Comparison of ENCODE assay signal across 22 mouse cellular contexts in the genomic region with DNA sequence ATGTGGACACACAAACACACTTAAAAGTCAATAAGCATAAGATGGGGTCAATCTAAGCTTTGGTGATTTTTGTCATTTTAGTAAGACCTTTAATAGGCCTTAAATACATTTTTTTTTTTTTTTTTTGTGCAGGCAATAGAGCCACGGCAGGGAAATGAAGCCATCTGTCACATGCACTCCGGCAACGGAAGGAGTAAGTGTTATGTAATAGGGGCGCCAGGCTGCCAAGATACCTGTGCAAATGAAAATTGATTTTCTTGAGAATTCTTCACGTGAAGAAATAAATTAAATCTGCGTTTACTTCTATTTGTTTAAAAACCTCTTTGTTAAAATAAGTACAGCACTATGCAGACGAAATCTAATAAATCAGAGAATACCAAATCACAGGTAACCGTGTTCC. TPM values are rescaled to one million over a fixed set of nuclear protein-coding genes. Genes with fewer than 3 reads are reported as not detected.
DNase-seq lines count a peak whose midpoint lies in the region; ATAC-seq and TF ChIP-seq lines count a peak whose summit lies in the region.
"Had no signal": no experiment of that assay in that cellular context is flagged by ENCODE, and none has a peak within 500 bp of the region (broad histone marks: within the 10 kb centered on the region; RNA-seq: fewer than 3 reads in every experiment).

No protein-coding gene starts in this region.

- H3K9me3 ChIP-seq in hindbrain, postnatal 0 days (ENCODE audit: low read length): no peaks in the 10 kb centered on the region
- H3K9me3 ChIP-seq: intestine, embryonic 15.5 days had no signal

- ATAC-seq in cerebellum, adult (ENCODE audit: insufficient number of reproducible peaks, low FRiP score, low TSS enrichment): no peak
- no peak for ATAC-seq in hindbrain, postnatal 0 days
- ATAC-seq: activated CD4-positive, CD25-positive, alpha-beta regulatory T cell, adult 4 months; forebrain, embryonic 14.5 days; intestine, embryonic 15.5 days had no signal

- no peak for TF ChIP-seq CTCF in hindbrain, postnatal 0 days (IDR thresholded peaks at IDR 0.05; ENCODE audit: low read depth)

- no peak overlapping the region for H3K4me3 ChIP-seq in macrophage (ENCODE audit: inconsistent target)
- H3K4me3 ChIP-seq in hindbrain, postnatal 0 days (ENCODE audit: low read length): no peak overlapping the region
- H3K4me3 ChIP-seq: embryonic facial prominence, embryonic 10.5 days; erythroblast, embryonic 14.5 days; forebrain, embryonic 10.5 days; heart, adult 2 months; heart, embryonic 13.5 days; hindbrain, embryonic 13.5 days; intestine, embryonic 15.5 days had no signal

- H3K36me3 ChIP-seq in macrophage (ENCODE audit: inconsistent target): no peaks in the 10 kb centered on the region
- H3K36me3 ChIP-seq in hindbrain, postnatal 0 days (ENCODE audit: insufficient read depth, low read length): no peaks in the 10 kb centered on the region
- H3K36me3 ChIP-seq: embryonic facial prominence, embryonic 10.5 days; forebrain, embryonic 10.5 days; heart, embryonic 13.5 days; hindbrain, embryonic 13.5 days; intestine, embryonic 15.5 days had no signal

- no peaks in the 10 kb centered on the region for H3K79me2 ChIP-seq in macrophage (ENCODE audit: inconsistent target)

- H3K27ac ChIP-seq in macrophage: peak overlapping the region; percentile 95
- no peak overlapping the region for H3K27ac ChIP-seq in hindbrain, postnatal 0 days
- H3K27ac ChIP-seq: embryonic facial prominence, embryonic 10.5 days; forebrain, embryonic 10.5 days; heart, adult 2 months; heart, embryonic 13.5 days; hindbrain, embryonic 13.5 days; intestine, embryonic 15.5 days had no signal

- no peaks in the 10 kb centered on the region for H3K4me1 ChIP-seq in hindbrain, postnatal 0 days (ENCODE audit: insufficient read depth, low read length)
- H3K4me1 ChIP-seq: embryonic facial prominence, embryonic 10.5 days; forebrain, embryonic 10.5 days; heart, embryonic 13.5 days; hindbrain, embryonic 13.5 days; intestine, embryonic 15.5 days had no signal

- no peaks in the 10 kb centered on the region for H3K27me3 ChIP-seq in hindbrain, postnatal 0 days (ENCODE audit: insufficient read depth, low read length)
- H3K27me3 ChIP-seq: heart, embryonic 13.5 days; hindbrain, embryonic 13.5 days; intestine, embryonic 15.5 days had no signal

- DNase-seq in cerebellum, adult 11-12 months: peak; percentile 63
- DNase-seq in cerebellum, adult 8-10 months: peak; percentile 36
- peak; percentile 73 to 78 for DNase-seq in cerebellum, postnatal 14 days
- DNase-seq in thymus, adult 18-20 months: no peak
- DNase-seq in T-cell, adult 2 months (ENCODE audit: low spot score): no peak
- no peak for DNase-seq in hindbrain, postnatal 0 days (ENCODE audit: low spot score)
- DNase-seq: adrenal gland, postnatal 14 days; gastrocnemius, postnatal 10 days; kidney, adult 18-20 months had no signal

- no peak overlapping the region for H3K4me2 ChIP-seq in hindbrain, postnatal 0 days (ENCODE audit: low read depth, low read length)
- H3K4me2 ChIP-seq: heart, embryonic 13.5 days; hindbrain, embryonic 13.5 days; intestine, embryonic 15.5 days had no signal

- 41% methylated on average over 8 of the region's 8 CpGs for WGBS in macrophage (ENCODE audit: missing documents)
- 73% methylated on average over 8 of the region's 8 CpGs for WGBS in hindbrain, postnatal 0 days

- H3K9ac ChIP-seq in hindbrain, postnatal 0 days (replicated peaks; ENCODE audit: low read length): no peak overlapping the region
- H3K9ac ChIP-seq: heart, embryonic 13.5 days; hindbrain, embryonic 13.5 days; intestine, embryonic 15.5 days had no signal

RNA-seq across cellular contexts. Expression of a gene that starts 54.6 kb away (rescaled TPM):
- total RNA-seq in macrophage (2018; cell fraction: chromatin; rRNA removed): 10 to 100 TPM in 18 of 26 experiments, 1 to 10 TPM in 7, under 1 TPM in 1; 0.42 to 33.6 (median 12.5) TPM
- 10 to 100 TPM in 19 of 26 experiments, 1 to 10 TPM in 7; 4.1 to 20.9 (median 11.5) TPM for total RNA-seq in macrophage (2018; cell fraction: cytosol; rRNA removed)
- 10 to 100 TPM in 21 of 26 experiments, 1 to 10 TPM in 5; 3.0 to 29.3 (median 16.5) TPM for total RNA-seq in macrophage (2018; cell fraction: nucleus; rRNA removed)
- polyA plus RNA-seq in macrophage (2018): 5.6 to 25.4 TPM (median 9.0 TPM) in 3 replicates
- 0.18 TPM in 1 of 2 replicates, not detected in the other for total RNA-seq in hindbrain, postnatal 0 days (2014; rRNA removed)
- polyA plus RNA-seq in hindbrain, postnatal 0 days (2015; fragmentation: Nextera tagmentation; extraction: Ambion mirVana): 0.18 TPM in 1 of 2 replicates, not detected in the other
- total RNA-seq: MEL had no signal
- polyA plus RNA-seq: C2C12; forebrain, embryonic 10.5 days; forebrain, embryonic 14.5 days had no signal

Comparison
In these comparisons a context has a peak if more than half of its experiments do, and no peak if none do; other contexts are left out.
1. DNase-seq: peak in cerebellum, adult 11-12 months (single experiment), cerebellum, adult 8-10 months (single experiment) and cerebellum, postnatal 14 days (2 of 2); none in thymus, adult 18-20 months (0 of 2), T-cell, adult 2 months (single experiment) and hindbrain, postnatal 0 days (single experiment).